Mouse (Mus musculus): ENCODE measurements around the gene Tcf20.
A peak's percentile ranks its signal among the peaks of the same experiment; 100 is the strongest.

Tcf20 gene

DNA sequence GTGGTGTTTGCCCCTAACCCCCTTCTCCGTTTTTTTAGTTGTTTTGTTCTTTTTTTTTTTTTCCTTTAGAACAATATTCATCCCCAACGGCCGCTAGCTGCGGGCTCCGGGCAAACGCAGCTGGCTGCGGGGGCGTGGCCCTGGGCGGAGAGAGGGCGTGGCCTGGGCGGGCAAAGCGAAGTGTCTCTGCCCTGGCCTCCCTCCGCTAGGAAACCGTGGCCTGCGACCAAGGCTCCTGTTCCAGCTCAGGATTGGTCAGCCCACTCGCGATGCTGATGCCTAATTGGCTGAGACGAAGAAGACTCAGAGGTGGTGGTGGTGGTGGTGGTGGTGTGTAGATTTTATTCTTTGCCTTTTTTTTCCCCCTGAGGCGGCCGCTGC, at the start of gene Tcf20:
Gene Tcf20 (minus strand): TSS at position 141 of the 381 bp plus-strand sequence.
- DNase-seq (ENCODE audit: low spot score), result peak; percentile 89

DNA sequence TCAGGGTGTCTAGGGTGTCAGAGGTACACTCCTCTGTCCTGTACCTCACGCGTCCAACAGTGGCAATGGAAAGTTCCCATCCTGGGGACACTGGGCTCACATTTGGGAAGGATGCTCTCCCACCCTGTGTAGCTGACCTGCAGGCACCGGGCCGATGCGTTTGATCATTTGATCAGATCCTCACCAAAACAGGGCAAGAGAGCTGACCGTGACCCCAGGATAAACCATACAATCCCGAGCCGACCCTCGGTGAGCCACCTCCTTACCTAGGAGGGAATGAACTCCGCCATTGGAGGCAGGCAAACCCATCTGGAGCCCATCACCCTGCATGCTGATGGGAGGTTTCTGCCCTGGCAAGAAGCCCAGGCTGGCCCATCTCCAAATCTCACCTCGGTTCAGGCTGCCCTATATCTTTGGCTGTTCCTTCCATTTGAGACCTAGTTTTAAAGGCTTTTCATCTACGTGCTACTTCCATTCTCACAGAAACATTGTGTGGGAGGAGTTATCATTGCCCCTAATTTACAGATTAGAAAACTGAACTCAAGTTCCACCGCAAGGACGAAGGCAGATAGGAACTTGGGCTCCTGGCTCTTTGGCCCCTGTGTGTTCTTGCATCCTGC, 49.3 kb upstream of the Tcf20 start:
- DNase-seq (ENCODE audit: low spot score), result no peak

DNA sequence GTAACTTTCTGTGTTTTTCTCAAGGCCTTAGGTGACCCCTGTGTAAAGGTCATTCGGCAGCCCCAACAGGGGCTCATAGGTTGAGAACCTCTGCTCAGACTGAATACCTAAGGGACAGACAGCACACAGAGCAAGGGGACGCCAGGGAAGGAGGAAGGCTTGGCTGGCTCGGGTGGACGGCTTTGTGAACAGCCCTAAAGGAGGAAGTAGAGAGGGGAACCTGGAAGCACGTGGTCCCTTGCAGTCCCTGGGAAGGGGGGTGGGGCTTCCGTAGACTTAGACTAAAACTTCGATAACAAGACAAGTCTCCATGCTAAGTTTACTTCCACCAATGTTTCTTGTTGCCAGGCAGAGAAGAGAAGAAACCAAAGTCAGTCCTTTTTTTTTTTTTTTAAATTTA, 48.4 kb upstream of the Tcf20 start:
- no peak for DNase-seq (ENCODE audit: low spot score)

DNA sequence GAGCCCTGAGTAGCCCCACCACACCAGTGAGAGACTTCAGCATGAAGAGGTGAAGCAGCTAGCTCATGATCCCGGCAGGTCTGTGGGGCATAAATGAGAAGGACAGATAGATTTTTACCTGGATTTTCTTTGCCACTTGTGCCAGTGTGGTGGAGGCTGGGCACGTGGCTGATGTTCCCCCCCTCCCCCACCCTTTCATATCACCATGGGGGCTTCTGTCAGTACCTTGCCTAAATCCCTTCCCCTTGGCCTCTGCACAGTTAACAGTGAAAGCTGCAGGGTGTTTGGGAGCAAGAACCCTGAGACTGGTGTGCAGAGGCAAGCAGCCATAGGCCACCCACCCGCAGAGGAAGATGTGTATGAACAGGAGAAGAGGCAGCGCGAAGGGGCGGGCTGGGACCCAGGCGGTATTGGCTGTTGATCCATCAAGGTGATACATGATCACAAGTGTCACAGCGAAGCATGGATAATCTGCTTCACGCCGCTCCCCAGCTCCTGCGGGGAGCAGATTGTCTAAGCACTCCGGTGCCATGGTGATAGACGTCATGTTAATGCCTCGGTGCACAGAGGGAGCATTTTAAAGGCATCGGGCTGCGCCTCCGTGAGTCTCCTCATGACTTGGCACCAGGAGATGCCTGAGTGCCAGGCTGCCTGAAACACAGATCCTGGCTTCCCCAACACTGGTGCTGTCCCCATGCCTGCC, 46.8 kb upstream of the Tcf20 start:
- no peak for DNase-seq (ENCODE audit: low spot score)

DNA sequence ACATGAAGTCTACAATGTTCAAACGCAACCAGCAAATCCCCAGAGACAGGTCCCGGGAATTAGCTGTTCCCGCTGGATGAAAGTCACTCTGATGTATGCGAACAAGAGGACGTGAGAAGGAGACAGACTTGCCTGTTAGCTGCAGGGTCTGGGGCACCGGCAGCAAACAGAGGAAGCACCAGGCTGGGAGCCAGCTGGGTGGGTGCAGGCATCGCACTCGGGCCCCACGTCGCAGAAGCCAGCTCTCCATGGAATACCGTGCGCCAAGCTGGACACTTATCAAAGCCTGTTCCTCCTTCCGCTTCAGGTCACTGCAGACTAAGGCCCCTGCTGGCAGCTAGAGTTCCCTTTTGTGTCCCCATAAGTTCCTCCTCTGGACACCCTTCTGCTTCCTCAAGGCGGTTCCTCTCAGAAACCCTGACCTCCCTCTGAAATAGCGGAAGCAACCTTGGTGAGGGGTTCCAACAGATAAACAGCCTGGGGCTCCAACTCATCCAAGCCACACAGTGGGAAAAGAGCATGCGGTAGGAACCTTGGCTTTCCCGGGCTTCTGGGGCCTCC, 45.4 kb upstream of the Tcf20 start, which contains the start of gene Nfam1:
Gene Nfam1 (minus strand): TSS at position 326 of the 561 bp plus-strand sequence.
- DNase-seq (ENCODE audit: low spot score), result no peak

DNA sequence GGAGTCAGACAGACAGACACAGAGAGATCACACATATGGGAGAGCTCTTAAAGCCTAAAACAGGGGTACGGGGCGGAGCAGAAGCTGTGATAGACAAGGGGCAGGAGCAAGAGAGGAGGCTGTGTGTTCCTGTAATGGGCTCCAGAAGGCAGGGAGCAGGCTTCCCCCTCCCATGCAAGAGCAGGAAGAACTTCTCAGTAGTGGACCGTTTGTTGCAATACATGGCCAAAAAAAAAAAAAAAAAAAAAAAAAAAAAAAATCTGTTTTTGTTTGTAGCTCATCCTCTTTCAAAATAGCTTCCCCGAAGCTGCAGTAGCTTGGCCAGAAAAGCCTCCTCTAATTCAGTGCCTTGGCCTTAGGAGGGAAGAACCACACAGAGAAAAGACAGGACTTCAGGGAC, 43.2 kb upstream of the Tcf20 start:
- DNase-seq (ENCODE audit: low spot score), result no peak

DNA sequence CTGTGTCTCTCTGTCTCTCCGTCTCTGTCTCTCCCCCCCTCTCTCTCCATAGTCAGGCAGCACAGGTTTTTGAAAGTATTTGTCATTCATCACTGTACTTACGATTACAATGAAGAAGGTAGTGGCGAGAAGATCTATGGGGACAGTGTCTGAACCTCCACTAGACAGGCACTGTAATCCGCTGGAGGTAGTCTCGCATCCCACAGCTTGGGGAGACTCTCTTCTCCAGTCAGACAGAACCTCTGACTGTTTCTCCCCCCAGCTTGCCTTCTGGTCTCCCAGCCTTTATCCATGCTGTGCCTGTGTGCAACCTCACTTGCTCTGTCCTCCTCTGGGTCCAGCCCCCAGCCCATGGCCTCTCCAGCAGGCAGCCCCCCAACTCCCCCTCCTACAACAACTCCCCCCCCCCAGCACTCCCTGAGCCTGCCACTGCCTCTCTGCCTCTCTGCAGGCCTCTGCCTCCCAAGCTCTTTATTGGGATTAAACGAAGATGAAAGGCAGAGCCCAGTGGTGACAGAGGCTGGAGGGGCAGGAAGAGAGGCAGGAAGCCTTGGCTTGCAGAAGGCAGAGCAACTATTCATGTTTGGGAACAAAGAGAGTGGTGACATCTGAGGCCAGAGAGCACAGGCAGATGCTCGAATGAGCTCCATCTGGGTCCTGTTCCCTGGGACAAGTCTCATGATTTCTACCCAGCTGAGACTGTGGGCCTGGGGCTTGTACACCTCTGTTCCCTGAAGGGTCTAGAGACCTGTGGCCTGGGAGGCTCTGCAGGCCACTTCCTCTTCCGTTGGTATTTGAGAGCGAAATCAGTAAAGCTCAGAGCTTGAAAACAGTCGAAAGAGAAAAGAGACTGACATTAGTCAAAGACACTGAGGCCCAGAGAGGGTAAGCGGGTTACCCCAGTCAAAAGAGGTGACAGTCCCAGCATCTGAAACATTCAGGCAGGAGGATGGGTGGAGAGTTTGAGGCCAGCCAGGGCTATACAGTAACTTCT, 42.4 kb upstream of the Tcf20 start:
- no peak for DNase-seq (ENCODE audit: low spot score)

DNA sequence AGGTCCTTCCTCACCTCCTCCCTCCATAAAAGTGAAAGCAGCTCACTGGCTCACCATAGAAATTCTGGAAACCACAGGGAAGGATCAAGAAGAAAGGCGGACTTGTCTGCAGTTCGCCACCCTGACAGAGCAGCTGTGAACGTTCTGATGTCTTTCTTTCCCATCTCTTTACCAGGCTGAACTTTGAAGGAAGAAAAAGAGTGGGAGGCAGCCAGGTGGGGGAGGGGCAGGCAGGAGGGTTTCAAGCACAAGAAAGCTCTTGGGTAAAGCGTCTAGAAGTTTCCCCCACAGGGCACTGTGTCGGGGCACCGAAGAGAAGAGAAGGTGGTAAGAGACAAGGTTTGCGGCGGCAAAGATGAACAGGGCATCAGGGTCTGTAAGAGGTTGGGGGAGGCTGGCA, 38.5 kb upstream of the Tcf20 start:
- DNase-seq (ENCODE audit: low spot score), result no peak

DNA sequence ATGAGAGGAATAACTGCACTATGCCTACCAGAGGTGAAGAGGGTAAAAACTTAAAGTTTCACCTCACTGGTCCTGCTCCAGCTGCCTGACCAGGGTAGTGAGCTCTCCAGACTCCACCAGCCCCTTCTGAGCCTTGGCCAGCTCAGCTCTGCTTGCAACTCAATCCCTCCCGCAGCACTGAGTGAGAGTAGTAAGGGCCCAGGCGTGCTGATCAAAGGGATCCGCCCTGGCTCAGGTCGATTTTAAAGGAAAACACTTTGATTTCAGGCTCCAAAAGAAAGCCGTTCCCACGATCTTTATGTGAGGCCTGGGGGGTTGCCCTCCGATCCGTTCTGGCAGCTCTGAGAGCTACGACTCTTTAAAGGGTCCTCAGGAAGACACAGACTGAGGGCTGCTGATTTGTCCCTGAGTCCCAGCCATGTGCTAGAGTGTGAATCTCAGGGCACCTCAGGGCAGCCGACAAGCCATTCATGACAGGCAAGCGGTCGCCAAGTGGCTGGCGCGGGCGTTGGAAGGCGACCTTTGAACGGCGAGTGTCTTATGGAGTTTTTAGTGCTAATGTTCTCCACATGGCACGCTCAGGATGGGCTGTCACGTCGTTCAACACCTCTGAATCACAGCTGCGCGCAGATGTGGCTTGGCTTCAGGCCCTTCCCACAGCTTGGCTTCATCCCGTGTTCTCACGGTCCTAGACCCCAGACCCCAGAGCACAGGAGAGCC, 37.5 kb upstream of the Tcf20 start:
- DNase-seq (ENCODE audit: low spot score), result peak; percentile 17

DNA sequence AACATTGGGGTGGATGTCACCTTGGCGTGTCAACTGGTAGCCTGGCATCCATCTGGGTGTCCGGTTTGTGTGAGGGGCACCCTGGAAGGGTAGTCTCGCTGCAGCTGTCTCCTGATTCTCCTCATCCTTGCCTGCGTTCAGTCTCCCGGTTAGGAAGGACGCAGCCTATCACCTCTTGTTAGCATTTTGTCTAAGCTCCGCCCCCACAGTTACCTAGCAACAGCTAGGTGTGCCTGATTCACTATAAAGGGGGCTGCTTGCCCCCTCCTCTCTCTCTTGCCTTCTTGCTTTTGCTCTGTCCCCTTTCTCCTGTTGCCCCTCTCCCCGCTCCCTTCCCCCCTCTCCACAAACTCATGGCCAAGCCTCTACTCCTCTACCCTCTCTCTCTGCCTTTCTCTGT, 35.3 kb upstream of the Tcf20 start:
- no peak for DNase-seq (ENCODE audit: low spot score)

DNA sequence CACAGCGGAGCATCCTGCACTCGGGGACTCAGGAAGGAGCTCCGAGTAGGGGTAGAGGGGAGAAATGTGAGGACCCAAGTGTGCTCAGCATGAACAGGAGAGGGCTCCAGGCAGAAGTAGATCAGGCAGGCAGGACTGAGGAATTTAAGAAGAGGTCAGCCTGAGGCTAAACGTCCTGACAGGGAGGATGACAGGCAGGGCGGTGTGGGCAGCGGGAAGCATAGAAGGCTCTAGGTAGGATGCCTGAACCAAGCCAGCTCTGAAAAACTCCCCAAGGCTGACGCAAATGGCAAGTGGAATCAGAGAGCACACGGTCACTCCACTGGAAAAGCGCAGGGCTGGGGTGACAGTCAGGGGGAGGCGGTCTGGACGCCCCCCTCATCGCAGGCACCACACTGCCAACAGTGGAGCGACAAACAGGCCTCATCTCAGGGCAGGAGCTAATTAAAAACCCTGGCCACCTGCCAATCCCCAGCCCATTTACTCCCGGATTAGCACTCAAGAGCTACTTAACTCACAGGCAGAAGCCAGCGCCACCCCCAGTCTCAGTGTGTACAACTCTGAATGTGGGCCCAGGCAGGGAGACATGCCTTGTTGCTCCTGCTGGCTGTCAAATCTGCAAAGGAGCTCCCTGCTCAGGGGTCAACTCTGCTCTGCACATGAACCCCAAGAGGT, 23.5 kb upstream of the Tcf20 start:
- no peak for DNase-seq (ENCODE audit: low spot score)

DNA sequence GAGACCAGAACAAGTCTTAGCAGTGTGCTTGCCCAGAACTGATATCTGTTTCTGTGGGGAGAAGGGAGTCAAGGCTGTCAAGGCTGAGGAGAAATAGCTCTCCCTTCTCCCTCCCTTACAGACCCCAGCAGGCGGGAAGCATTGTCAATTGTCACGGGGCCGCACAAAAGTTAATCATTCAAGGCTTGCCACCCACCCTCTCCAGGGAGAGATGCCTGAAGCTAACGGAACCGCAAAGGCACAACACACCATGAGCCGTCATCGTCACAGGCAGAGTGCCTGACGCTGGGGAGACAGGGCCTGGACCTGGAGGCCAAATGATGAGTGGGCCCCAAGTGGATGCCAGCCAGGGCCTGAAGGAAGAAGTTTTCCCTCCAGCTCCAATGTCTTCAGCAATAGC, 22.8 kb upstream of the Tcf20 start:
- peak; percentile 22 for DNase-seq (ENCODE audit: low spot score)

DNA sequence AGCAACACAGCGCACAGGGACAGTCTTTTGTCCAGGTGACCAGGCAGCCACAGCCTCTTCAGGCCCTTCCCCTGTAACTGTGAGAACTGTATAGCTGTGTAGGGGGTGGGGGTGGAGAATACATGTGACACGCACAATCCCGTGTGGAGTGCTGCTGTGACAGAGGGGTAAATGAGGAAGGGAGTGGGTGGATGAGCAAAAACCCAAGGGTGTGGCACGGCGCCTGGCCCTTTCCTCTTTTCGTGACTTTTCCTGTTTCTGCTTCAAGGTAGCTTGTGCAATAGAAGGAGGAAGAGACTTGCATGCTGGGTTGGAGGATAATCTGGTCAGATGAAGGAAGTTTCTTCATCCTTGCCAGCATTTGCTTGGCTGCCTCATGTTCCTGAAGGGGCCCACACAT, 21.9 kb upstream of the Tcf20 start:
- DNase-seq (ENCODE audit: low spot score), result no peak

DNA sequence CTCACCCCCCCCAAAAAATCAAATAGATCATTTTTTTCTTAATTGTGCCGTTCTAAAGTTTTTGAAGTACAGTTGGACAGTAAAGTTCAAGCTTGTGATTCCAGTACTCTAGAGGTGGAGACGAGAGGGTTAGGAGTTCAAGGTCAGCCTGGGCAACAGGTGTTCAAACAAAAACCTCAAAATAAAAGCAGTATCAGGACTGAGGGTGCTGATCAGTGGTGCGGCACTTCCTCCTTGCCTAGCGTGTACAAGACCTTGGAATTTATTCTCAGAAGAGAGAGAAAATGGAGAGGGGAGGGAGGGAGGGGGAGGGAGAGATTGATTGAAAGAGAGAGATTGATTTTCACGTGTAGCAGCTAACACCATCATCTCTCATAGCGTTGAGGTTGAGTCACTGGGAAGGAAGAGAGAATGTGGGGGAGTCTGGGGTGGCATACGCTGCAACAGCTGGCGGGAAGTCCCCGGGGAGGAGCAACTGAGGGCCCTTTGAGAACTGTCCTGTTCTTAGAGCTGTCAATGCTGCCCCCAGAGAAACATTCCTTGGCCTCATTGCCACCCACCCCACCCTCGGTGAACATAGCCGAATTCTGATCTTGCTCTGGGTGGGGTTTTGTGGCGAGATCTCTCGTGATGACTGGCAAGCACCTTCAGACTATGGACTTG, 21.2 kb upstream of the Tcf20 start:
- no peak for DNase-seq (ENCODE audit: low spot score)

DNA sequence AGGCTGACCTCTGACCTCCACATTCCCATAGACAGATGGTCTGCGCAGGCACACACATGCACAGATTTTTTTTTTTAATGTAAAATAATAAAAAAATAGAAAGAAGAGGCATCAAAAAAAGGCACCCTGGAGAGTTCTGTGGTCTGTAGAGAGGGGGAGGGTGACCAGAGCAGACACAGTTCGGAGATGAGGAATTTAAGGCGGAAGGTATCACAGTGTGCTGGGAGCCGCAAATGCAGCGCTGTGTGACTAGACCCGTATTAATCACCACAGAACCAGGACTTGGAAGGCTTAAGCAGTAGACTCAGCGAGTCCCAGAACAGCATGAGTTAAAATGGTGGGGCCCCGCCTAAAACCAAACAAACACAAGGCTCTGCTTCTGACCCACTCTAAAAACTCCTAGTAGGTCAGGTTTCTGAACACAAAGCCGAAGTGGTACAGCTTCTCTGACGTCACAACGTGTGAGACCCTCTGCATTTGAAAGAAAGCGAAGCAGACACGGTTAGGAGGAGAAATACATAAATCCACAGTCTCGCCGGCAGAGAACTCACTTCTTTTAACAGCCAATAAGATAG, 19.8 kb upstream of the Tcf20 start:
- DNase-seq (ENCODE audit: low spot score), result no peak

DNA sequence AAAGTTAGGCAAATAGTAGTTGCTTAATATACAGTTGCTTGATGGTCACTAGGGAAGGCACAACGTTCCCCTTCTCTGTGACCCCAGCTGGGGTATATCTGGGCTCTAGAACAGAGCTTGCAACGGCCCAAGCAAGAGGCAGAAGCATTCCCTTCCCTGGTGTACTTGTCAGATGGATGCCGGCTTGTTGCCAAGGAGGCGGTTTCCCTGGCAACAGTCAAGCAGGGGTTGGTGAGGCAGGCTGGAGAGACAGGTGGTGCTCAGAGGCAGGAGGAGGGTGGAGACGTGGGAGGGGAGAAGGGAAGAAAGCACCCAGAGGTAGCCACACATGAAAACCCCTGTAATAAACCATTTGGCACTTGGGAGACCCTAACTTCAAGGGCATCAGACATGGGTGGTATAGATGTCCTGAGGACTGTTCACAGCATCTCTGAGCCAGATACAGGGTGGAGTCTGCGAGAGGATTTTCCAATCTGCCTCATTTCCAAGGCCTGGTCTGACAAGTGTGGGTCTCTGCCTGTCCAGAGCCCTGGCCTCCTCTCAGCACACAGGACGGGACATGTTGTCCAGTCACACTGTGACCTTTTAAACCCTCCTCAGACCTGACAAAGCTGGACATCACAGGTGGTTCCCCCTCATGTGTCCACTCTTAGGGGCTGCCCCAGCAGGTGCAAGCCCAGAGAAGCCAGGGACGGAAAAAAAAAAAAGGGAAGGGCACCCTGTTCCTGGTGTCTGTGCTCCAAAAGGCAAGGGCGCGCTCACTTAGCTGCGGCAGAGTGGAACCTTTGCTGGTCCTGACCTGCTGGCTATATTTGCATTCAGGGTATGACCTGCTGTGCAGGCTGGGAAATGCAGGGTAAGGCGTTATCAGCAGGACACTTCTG, 15.2 kb upstream of the Tcf20 start:
- no peak for DNase-seq (ENCODE audit: low spot score)

DNA sequence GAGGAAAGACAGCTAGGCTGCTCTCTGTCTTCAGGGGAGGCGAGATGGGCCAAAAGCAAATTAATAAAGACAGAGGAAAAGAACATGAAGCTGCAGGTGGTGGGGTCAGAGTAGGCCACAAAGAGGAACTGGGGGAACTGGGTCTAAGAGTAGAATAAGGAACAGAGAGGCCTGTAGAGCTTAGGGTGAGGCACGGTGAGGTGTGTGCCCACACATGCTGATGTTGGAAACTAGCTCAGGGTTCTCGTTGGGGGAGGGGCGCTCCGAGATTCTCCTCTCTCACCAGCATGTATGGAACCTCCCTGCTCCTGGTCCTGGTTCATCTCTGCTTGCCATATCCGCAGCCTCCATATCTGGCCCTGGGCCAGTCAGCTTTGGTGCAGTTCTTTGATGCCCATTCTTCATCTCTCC, 11.1 kb upstream of the Tcf20 start:
- no peak for DNase-seq (ENCODE audit: low spot score)

DNA sequence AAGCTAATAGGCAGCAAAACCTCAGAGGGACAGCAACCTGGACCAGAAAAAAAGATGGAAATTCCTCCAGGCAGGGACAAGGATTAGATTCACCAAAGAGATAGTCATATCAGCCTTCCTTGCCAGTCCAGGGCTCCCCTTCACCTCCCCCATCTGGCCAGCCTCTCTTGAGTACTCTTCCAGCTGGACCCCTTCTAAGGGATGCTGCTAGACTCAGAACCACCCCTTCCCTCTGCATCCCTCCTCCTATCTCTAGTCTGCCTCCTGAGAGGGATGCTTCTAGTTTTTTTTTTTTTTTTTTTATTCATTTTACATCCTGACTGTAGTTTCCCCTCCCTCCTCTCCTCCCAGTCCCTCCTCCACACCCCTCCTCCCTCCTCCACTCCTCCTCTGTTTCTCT, 8.8 kb upstream of the Tcf20 start:
- DNase-seq (ENCODE audit: low spot score), result no peak

DNA sequence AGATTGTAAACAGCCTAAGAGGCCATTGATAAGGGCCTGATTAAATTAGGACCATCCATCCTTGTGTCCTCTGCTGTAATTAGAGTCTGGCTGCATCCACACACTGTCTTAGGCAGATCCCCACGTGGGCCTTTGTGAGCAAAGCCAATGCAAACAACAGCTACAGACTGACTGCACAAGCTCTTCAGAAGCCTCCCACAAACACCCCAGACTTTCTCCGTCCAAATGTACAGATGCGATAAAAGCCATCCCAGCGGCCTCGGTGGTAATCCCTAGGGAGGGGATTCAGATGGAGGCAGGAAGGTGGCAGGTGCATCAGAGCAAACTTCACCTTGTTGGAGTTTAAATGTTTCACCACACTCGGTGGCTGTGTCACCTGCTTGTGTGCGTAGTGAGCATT, 7.6 kb upstream of the Tcf20 start:
- no peak for DNase-seq (ENCODE audit: low spot score)
